Mouse (Mus musculus) heart, postnatal 0 days (tissue): ENCODE results near the gene Nfkb1. TPM values are rescaled to one million over a fixed set of nuclear protein-coding genes. Genes with fewer than 3 reads are reported as not detected.

Experiments
- ATAC-seq: fragments of 200-750 bp; cut with Nextera tagmentation; 2 replicates; pipeline ENCODE4 v1.8.0; 2017; ENCODE audit warnings: low read depth, moderate number of reproducible peaks, moderate library complexity; ENCODE audit not compliant: insufficient read depth
- DNase-seq: peaks from one replicate; pipeline ENCODE4 v3.0.0-alpha.2; 2016; ENCODE audit warnings: low spot score
- H3K27ac ChIP-seq: fragments of 300-500 bp; sonication (generic); 2 replicates; pipeline ENCODE4 v1.5.1; 2014; ENCODE audit warnings: low read depth, mild to moderate bottlenecking
- H3K27me3 ChIP-seq: fragments of 300-500 bp; sonication (generic); 2 replicates; pipeline ENCODE4 v1.6.1; 2014; ENCODE audit warnings: low read length, mixed read lengths; ENCODE audit not compliant: control insufficient read depth, insufficient read depth
- H3K36me3 ChIP-seq: fragments of 300-500 bp; sonication (generic); replicated peaks from 2 replicates; pipeline ENCODE4 v1.6.1; 2014; ENCODE audit warnings: low read length, mixed read lengths; ENCODE audit not compliant: control insufficient read depth, insufficient read depth
- H3K4me1 ChIP-seq: fragments of 300-500 bp; sonication (generic); 2 replicates; pipeline ENCODE4 v1.6.1; 2014; ENCODE audit warnings: antibody characterized with exemption; ENCODE audit not compliant: control insufficient read depth, insufficient read depth
- H3K4me2 ChIP-seq: fragments of 300-500 bp; sonication (generic); 2 replicates; pipeline ENCODE4 v1.6.1; 2014; ENCODE audit warnings: low read depth, mild to moderate bottlenecking, low read length, moderate library complexity
- H3K4me3 ChIP-seq: fragments of 300-500 bp; sonication (generic); 2 replicates; pipeline ENCODE4 v1.5.1; 2014; ENCODE audit warnings: low read depth, low read length
- H3K9ac ChIP-seq: fragments of 300-500 bp; sonication (generic); replicated peaks from 2 replicates; pipeline ENCODE4 v1.6.1; 2014; ENCODE audit warnings: low read depth, low read length, mixed read lengths
- H3K9me3 ChIP-seq: fragments of 300-500 bp; sonication (generic); replicated peaks from 2 replicates; pipeline ENCODE4 v1.6.1; 2016; ENCODE audit warnings: low read length; ENCODE audit not compliant: control insufficient read depth
- CTCF ChIP-seq: IDR thresholded peaks from 2 replicates; pipeline ENCODE4 v1.5.1; 2016; ENCODE audit warnings: antibody characterized with exemption, control low read depth, low read depth
- EP300 ChIP-seq: IDR thresholded peaks from 2 replicates; pipeline ENCODE4 v1.6.1; 2016; ENCODE audit warnings: antibody characterized with exemption, low read depth
- WGBS: fragments of 180-500 bp; shearing (Covaris S2); extraction: QIAGEN DNeasy Blood & Tissue Kit; methylation state at CpG from one replicate; pipeline ENCODE4 v1.1.7; 2014; 5-methylcytosine and 5-hydroxymethylcytosine counted together
- polyA plus RNA-seq: library from polyadenylated mRNA; unstranded; fragments of >200 nt; fragmentation: Nextera tagmentation; extraction: Ambion mirVana; gene quantifications from 2 replicates; pipeline ENCODE4 v1.2.1, GENCODE M21; 2015
- total RNA-seq: library from RNA; depleted of rRNA; stranded (reverse); fragments of >200 nt; gene quantifications from 2 replicates; pipeline ENCODE4 v1.2.3, GENCODE M21; 2014; ENCODE audit warnings: low replicate concordance

The Nfkb1 gene
- total and polyA plus RNA-seq, 2 experiments from 2014 or later, result 12.5 to 61.7 TPM

GRCm38 (mm10) chr3:135681272-135681783 lies 10.0 kb downstream of the Nfkb1 start:
- Histone ChIP-seq H3K27ac (no peak overlapping the region), H3K4me3 (no peak overlapping the region), H3K9ac (no peak overlapping the region), H3K4me2 (no peak overlapping the region), H3K27me3 (no peaks in the 10 kb centered on the region), H3K4me1 (peaks cover 56% of the 10 kb centered on the region), H3K9me3 (no peaks in the 10 kb centered on the region), H3K36me3 (no peaks in the 10 kb centered on the region)
- 28% methylated on average over 8 of the region's 8 CpGs for WGBS
- DNase-seq, result no peak
- no peak for TF ChIP-seq CTCF
- TF ChIP-seq EP300, result no peak
- no peak for ATAC-seq

GRCm38 (mm10) chr3:135680213-135680843 lies 11.0 kb downstream of the Nfkb1 start:
- Histone ChIP-seq H3K4me1 (peaks cover 54% of the 10 kb centered on the region), H3K27me3 (no peaks in the 10 kb centered on the region), H3K4me3 (no peak overlapping the region), H3K27ac (no peak overlapping the region), H3K9ac (no peak overlapping the region), H3K9me3 (no peaks in the 10 kb centered on the region), H3K36me3 (no peaks in the 10 kb centered on the region), H3K4me2 (no peak overlapping the region)
- 67% methylated on average over 6 of the region's 6 CpGs for WGBS
- DNase-seq, result no peak
- TF ChIP-seq EP300, result no peak
- TF ChIP-seq CTCF, result no peak
- ATAC-seq, result no peak

DNA sequence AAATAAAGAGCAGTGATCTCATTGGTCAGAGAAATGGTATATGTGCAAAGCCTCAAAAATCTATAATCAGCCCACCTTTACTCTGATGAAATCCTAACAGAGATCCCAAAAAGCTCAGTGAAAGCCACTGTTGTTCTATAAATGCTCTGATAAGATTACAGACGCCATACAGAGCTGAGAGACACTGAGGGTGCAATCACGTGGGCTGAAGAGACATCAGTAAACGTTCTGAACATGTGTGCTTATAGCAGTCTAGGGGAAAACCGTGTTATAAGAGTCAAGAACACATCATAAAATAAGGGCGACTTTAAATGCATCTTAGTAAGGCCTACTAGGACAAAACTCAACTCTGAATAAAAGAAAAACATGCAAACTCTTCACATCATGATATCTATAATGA lies 14.3 kb downstream of the Nfkb1 start:
- Histone ChIP-seq H3K4me3 (no peak overlapping the region), H3K36me3 (no peaks in the 10 kb centered on the region), H3K4me2 (no peak overlapping the region), H3K27me3 (no peaks in the 10 kb centered on the region), H3K27ac (no peak overlapping the region), H3K9me3 (no peaks in the 10 kb centered on the region), H3K4me1 (peaks cover 49% of the 10 kb centered on the region), H3K9ac (no peak overlapping the region)
- 38% methylated on average over 5 of the region's 5 CpGs for WGBS
- ATAC-seq (no peak), DNase-seq (no peak)
- TF ChIP-seq EP300 (no peak), CTCF (no peak)

- Histone ChIP-seq H3K9me3 (no peaks in the 10 kb centered on the region), H3K4me2 (no peak overlapping the region), H3K36me3 (no peaks in the 10 kb centered on the region), H3K9ac (no peak overlapping the region), H3K4me3 (no peak overlapping the region), H3K4me1 (peaks cover 49% of the 10 kb centered on the region), H3K27me3 (no peaks in the 10 kb centered on the region), H3K27ac (no peak overlapping the region)
- no peak for TF ChIP-seq CTCF
- TF ChIP-seq EP300, result no peak
- DNase-seq, result no peak
- ATAC-seq, result no peak
- WGBS, result 62% methylated on average over 2 of the region's 2 CpGs
These were observed 15.0 kb downstream of the Nfkb1 start for GRCm38 (mm10) chr3:135676364-135676763.

DNA sequence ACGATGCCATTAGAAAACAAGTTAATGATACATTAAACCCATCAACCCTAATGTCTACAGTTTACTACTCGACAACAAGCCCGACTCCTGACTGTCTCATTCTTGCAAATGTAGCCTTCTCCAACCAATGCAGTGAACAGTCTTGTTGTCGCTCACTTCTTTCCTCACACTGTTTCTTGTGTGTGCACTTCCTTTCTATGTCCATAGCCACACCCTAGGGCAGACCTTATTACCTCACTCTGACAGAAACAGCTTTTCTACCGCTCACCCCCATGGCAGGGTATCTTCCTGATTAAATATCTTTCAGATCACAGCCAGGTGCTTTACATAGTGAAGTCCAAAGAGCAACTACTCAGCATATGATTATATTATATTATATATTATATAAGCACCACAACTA lies 15.9 kb downstream of the Nfkb1 start:
- Histone ChIP-seq H3K4me1 (peaks cover 55% of the 10 kb centered on the region), H3K27me3 (no peaks in the 10 kb centered on the region), H3K9ac (no peak overlapping the region), H3K27ac (no peak overlapping the region), H3K4me2 (no peak overlapping the region), H3K36me3 (no peaks in the 10 kb centered on the region), H3K9me3 (no peaks in the 10 kb centered on the region), H3K4me3 (no peak overlapping the region)
- TF ChIP-seq EP300, result no peak
- TF ChIP-seq CTCF, result no peak
- ATAC-seq (no peak), DNase-seq (no peak)
- WGBS, result 82% methylated on average over 5 of the region's 5 CpGs
